Mouse (Mus musculus) CD8-positive naive resting alpha-beta T cell, adult 2 months (primary cell): ENCODE measurements around the gene Cnot8.
"Not testable (repeated sequence)": the region's sequence is repeated elsewhere in the genome, so short reads cannot be mapped to it uniquely, and the experiment has no call there.

Experiments used
- DNase-seq, 2 experiments: peaks; one replicate each; pipeline ENCODE4 v3.0.0; 2022; ENCODE audit warnings: low read depth in 2 of 2, low spot score in 2 of 2

The Cnot8 gene

GRCm38 (mm10) chr11:58103697-58104306, at the start of gene Cnot8:
Gene Cnot8 (plus strand): TSS chr11:58104153.
- peak; percentile 99 to 100 for DNase-seq

- DNase-seq = peak in 1 of 2 experiments; percentile 43
These were observed 46.5 kb upstream of the Cnot8 start for GRCm38 (mm10) chr11:58057455-58057854.

- not testable (repeated sequence) for DNase-seq
These were observed 44.2 kb upstream of the Cnot8 start for GRCm38 (mm10) chr11:58059752-58060151.

- DNase-seq = not testable (repeated sequence)
These were observed 42.7 kb upstream of the Cnot8 start for GRCm38 (mm10) chr11:58061218-58061617.

GRCm38 (mm10) chr11:58062586-58062985, 41.4 kb upstream of the Cnot8 start:
- no peak for DNase-seq

GRCm38 (mm10) chr11:58065025-58065424, 38.9 kb upstream of the Cnot8 start:
- no peak for DNase-seq

- no peak for DNase-seq
These were observed 31.0 kb upstream of the Cnot8 start for GRCm38 (mm10) chr11:58072978-58073377.

GRCm38 (mm10) chr11:58077270-58077669, 26.7 kb upstream of the Cnot8 start:
- DNase-seq = no peak

- DNase-seq = no peak
These were observed 22.2 kb upstream of the Cnot8 start for GRCm38 (mm10) chr11:58081716-58082115.

- DNase-seq = no peak
These were observed 11.4 kb upstream of the Cnot8 start for GRCm38 (mm10) chr11:58092541-58092940.

GRCm38 (mm10) chr11:58093021-58093528, 10.9 kb upstream of the Cnot8 start, which contains the start of gene Gm12248:
Gene Gm12248 (minus strand): TSS chr11:58093134.
- DNase-seq = no peak

- DNase-seq = no peak
These were observed 9.2 kb upstream of the Cnot8 start for GRCm38 (mm10) chr11:58094766-58095165.

- DNase-seq = no peak
These were observed 8.4 kb upstream of the Cnot8 start for GRCm38 (mm10) chr11:58095561-58095960.

- peak; percentile 41 to 46 for DNase-seq
These were observed 7.8 kb upstream of the Cnot8 start for GRCm38 (mm10) chr11:58096160-58096559.

- DNase-seq = peak in 1 of 2 experiments; percentile 10
These were observed 6.9 kb upstream of the Cnot8 start for GRCm38 (mm10) chr11:58096821-58097620.

- DNase-seq = peak in 1 of 2 experiments; percentile 31
These were observed 6.2 kb upstream of the Cnot8 start for GRCm38 (mm10) chr11:58097621-58098365.

GRCm38 (mm10) chr11:58098366-58098720, 5.6 kb upstream of the Cnot8 start:
- DNase-seq = peak; percentile 6 to 37

GRCm38 (mm10) chr11:58100006-58100405, 3.9 kb upstream of the Cnot8 start:
- no peak for DNase-seq

- no peak for DNase-seq
These were observed 2.7 kb upstream of the Cnot8 start for GRCm38 (mm10) chr11:58101194-58101720.

GRCm38 (mm10) chr11:58102146-58102545, 1.8 kb upstream of the Cnot8 start:
- no peak for DNase-seq
